Mouse (Mus musculus): ENCODE measurements around the gene Pgm2l1.

Pgm2l1 gene

GRCm38 (mm10) chr7:100227158-100227875 lies at the start of gene Pgm2l1:
Gene Pgm2l1, plus strand, starts transcription at chr7:100227394.
- peak; percentile 97 for DNase-seq (ENCODE audit: low read depth, low spot score)

DNA sequence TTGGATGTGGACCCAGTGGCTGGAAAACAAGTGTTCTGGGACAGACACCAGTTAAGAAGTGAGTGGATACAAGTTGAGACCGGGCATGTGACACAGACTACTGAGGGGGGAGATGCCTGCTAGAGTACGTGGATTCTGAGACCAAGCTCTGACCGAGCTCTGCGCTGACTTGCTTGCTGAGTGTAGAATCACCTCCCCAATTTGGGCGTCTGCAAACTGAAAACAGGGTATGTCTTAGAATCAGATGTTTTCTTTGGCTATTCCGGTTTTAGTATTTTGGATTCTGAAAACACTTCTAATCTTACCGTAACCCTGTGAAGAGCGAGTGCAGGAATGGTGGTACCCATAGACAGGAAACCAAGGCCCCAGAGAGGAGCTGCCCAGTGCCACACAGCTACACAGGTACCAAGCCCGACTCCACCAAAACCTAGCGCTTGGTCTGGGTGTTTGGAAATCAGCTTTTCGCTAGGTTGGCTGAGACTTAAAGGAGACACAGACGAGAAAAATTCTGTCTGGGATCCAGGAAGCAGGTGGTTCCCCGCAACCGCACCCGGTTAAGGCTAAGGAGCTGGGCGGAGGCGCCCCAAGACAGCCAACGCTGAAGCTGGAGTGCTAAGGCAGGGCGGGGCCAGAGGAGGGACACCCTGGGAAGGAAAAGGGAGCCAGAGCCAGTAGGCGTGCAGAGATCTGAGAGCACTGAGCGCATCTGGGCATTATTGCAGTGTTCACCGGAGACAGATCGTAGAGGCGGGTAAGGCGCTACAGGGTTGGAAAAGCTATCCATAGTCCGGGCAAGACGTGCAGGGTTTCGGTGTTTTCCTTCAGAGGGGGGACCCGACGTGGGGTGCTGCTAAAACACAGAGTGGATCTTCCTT lies 48.9 kb upstream of the Pgm2l1 start:
- DNase-seq (ENCODE audit: low read depth, low spot score) = peak; percentile 66

- peak; percentile 22 for DNase-seq (ENCODE audit: low read depth, low spot score)
These were observed 48.3 kb upstream of the Pgm2l1 start for GRCm38 (mm10) chr7:100178891-100179233.

DNA sequence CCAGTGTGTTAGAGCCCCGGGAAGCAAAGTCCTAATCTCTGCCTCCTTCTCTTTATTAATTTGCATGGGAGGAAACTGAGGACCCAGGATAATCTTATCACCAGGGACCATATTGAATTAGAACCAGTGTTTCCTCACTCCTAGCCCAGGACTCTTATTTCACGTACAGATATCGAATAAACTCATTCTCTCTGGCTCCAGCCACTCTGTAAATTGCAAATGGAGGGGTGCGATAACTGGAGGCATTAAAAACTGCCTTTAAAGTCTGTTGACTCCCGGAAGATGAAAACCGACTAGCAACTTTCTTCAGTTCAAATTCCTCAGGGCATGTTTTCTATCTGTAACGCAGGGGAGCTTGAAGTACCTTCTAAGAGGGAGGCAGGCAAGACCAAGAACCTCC lies 47.8 kb upstream of the Pgm2l1 start:
- DNase-seq (ENCODE audit: low read depth, low spot score) = no peak

- DNase-seq (ENCODE audit: low read depth, low spot score) = no peak
These were observed 47.3 kb upstream of the Pgm2l1 start for GRCm38 (mm10) chr7:100179836-100180407.

GRCm38 (mm10) chr7:100181176-100181575 lies 46.0 kb upstream of the Pgm2l1 start:
- DNase-seq (ENCODE audit: low read depth, low spot score) = no peak

DNA sequence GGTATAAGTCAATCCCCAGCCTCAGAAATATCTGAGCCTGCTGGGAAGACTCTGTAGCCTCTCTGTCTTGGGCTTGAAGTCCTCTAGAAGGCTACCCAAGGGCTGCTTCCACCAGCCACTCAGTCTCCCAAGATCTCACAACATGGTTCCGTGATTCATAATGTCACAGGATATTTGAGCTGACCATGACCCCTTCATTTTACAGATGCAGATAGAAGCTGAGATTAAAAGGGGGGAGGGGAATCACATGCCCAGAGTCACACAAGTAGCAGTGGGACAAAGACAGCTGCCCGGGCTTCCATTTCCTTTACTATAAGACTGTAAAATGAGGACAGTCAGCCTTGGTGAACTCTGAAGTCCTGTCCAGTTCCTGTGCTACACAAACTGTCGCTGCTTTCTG lies 45.6 kb upstream of the Pgm2l1 start:
- no peak for DNase-seq (ENCODE audit: low read depth, low spot score)

DNA sequence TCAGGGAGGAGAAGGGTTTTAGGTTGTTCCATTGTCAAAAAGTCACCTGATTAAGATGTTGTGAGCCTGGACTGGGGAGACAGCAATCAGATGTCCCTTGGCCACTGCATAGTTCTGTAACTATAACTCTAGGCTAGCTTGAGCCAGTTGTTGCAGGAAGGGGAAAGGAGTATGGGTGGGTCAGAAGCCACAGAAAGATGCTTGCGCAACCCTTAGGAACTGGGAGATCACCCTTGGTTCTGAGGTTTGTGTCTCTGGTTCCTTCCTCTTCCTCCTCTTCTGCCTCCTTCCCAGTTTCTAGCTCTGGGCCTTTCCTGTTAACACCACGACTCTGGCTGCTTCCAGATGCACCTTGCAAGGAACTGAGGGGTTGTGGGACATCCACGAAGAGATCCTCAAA lies 44.8 kb upstream of the Pgm2l1 start:
- no peak for DNase-seq (ENCODE audit: low read depth, low spot score)

DNA sequence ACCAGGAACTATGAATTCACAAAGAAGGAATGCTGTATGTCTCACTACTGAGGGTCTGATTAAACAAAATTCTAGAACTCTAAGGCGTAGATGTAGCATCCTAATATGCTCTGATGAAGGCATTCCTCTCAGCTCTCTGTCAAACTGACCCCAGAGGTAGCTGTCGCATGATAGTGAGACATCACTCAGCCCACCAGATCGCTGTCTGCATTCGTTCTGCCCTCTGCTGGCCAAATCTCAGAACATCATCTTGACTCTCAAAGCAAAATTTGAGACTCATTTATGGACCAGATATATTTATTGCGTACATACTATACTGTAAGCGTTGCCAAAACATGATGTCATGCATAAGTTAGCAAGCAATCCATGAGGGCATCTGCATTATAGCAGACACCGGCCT lies 39.6 kb upstream of the Pgm2l1 start:
- DNase-seq (ENCODE audit: low read depth, low spot score) = peak; percentile 33

- DNase-seq (ENCODE audit: low read depth, low spot score) = no peak
These were observed 37.0 kb upstream of the Pgm2l1 start for GRCm38 (mm10) chr7:100190167-100190566.

- DNase-seq (ENCODE audit: low read depth, low spot score) = peak; percentile 40
These were observed 36.4 kb upstream of the Pgm2l1 start for GRCm38 (mm10) chr7:100190778-100191177.

- DNase-seq (ENCODE audit: low read depth, low spot score) = no peak
These were observed 26.0 kb upstream of the Pgm2l1 start for GRCm38 (mm10) chr7:100201191-100201590.

DNA sequence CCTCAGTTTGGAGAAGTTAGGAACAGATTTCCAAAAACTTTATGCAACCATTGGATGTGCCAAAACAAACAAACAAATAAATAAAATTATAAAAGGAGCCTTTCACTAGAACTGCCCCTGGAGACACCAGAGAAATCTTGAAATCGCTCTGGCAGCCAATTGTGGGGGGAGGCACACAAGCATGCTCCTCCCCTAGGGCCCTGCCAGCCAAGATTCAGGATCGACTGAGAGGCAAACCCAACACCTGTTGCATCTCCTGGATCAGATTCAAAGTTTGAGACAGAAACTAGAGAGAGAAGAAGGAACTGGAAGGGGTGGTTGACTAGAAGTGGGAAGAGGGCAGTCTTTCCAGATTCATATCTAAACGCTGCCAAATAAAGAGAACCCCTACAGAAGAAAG lies 23.6 kb upstream of the Pgm2l1 start:
- no peak for DNase-seq (ENCODE audit: low read depth, low spot score)

GRCm38 (mm10) chr7:100204871-100205270 lies 22.3 kb upstream of the Pgm2l1 start:
- DNase-seq (ENCODE audit: low read depth, low spot score) = no peak

DNA sequence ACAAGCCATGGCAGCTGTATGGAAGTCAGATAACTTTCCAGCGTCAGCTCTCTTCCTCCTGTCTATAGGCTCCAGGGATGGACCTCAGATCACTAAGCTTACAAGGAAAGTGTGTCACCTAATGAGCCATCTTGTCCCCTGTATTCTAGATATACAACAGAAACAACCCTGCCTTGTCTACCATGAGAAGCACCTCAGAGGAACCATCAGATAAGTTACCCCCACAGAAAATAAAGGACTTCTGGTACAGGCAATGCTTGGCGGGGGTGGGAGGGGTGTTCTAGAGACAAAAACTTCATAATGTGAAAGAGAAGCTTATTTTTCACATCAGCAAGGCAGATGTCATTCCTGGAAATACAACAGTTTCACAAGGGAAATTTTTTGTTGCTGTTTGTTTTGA lies 21.1 kb upstream of the Pgm2l1 start:
- DNase-seq (ENCODE audit: low read depth, low spot score) = no peak

DNA sequence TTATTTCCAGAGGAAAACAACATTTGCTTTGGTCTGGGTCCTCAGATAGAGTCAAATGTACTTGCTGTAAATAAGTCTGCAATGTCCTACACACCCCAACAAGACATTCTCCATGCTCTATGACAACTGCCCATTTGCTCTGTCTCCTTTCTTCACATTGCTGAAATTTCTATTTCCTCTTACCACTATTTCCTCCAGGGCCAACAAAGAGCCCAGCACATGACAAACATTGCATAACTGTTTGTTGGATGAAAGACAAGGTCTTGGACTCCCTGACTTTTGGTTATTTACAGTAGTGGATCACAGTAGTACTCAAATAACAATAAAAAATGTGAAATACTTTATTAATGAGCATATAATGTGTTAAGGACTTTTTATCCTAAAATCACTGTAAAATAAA lies 19.3 kb upstream of the Pgm2l1 start:
- DNase-seq (ENCODE audit: low read depth, low spot score) = no peak

GRCm38 (mm10) chr7:100214310-100214709 lies 12.9 kb upstream of the Pgm2l1 start:
- DNase-seq (ENCODE audit: low read depth, low spot score) = no peak

DNA sequence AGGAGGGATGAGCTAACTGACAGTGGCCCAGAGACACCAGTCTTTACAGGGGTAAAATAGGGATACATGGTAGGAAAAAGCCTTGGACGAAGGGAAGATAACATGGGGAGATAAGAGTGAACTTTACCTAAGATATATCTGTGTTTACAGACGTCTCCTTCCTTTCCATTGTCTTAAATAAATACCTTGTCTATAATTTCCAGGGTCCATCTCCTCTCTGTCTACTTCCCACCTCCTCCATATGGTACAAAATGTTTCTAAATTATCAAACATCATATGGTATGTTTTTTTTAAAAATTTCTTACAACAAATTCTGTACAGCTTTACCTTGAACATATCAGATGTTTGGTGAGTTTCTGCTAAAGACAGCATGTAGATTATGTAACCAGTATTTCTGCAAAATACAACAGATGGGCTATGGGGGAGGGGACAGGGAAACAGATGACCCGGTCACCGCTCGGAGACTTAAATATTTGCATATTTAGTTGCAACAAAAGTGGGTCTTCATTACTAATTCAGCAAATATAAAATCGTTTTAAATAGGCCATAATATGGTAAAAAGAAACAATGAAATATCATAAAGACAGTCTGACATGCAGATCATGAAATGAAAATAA lies 12.0 kb upstream of the Pgm2l1 start:
- DNase-seq (ENCODE audit: low read depth, low spot score) = no peak

GRCm38 (mm10) chr7:100215976-100216375 lies 11.2 kb upstream of the Pgm2l1 start:
- no peak for DNase-seq (ENCODE audit: low read depth, low spot score)

- peak; percentile 8 for DNase-seq (ENCODE audit: low read depth, low spot score)
These were observed 10.3 kb upstream of the Pgm2l1 start for GRCm38 (mm10) chr7:100216601-100217565.

- DNase-seq (ENCODE audit: low read depth, low spot score) = peak; percentile 24
These were observed 817 bp downstream of the Pgm2l1 start for GRCm38 (mm10) chr7:100227896-100228525.

Data from R1 (cell line).